Mouse (Mus musculus): Measurements from ENCODE around the gene Gsk3b.
"Not testable (repeated sequence)": the region's sequence is repeated elsewhere in the genome, so short reads cannot be mapped to it uniquely, and the experiment has no call there.

The Gsk3b gene

GRCm38 (mm10) chr16:38088629-38089446, at the start of gene Gsk3b:
Gene Gsk3b, plus strand, starts transcription at chr16:38089001.
- DNase-seq: peak; percentile 98

DNA sequence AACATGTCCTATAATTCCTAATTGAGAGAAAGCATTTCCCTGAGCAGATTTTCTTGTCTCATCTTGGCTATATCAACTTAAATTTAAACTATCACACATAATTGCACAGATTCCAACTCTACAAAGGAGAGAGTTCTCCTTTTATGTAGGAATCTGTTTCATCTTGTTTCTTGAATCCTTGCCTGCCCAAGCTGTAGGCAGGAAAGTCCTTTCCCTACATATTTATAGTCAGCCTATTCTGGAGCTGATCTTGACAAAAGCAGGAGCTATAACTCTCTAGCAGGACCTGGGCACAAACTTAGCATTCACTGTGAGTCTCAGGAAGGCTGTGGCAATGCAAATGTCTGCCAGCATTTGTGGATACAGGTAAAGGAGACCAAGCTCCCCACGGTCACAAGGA, 46.6 kb upstream of the Gsk3b start:
- no peak for DNase-seq

DNA sequence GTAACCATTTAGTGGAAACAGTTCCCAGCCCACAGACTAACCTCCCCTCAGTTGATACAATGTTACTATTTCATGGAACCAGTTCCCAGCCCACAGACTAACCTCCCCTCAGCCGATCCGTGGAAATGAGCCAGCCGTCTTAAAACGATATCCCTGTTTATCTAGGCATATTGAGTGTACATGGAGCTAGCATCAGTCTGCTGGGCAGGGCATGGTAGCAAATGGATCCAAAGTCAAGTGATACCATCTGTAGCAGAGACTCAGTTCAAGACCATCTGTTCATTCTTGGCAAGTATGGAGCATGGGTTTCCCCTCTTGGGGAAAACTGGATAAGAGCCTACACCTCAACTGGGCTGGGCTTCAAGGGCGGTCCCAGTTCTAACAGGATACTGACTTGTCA, 44.2 kb upstream of the Gsk3b start:
- no peak for DNase-seq

DNA sequence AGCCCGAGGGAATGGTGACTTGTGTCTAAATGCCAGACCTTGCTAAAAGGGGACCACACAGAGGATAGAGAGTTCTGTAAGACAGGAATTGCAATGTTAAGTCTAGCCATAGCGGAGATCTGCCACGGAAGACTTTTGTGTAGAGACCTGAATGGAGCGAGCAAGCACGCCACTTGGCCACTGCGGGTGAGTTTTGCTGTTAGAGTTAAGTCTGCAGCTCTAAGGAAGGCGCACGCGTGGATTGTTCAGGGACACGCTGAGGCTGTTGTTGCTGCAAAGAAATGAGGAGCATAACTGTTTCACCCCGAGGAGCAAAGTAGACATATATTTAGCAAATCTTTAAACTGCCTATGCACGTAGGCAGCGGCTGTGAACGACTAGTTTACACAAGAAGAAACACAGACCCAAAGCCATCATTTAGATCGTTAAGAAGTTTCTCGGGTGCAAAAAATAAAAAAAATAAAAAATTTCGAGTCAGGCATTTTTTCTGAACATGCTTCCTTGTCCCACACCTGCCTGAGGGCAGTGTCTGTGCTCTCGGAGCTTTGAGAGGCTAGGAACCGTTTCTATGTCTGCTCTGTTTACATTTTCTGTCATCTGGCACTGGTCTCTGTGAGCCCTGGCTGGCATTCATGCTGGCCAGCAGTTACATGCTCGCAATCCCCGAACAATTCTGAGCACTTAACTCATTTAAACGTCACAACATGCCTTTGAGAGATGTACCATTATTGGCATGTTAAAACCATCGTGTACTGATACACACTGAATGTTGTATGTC, 40.8 kb upstream of the Gsk3b start:
- no peak for DNase-seq

- DNase-seq: no peak
Measured at GRCm38 (mm10) chr16:38057898-38058297, 30.9 kb upstream of the Gsk3b start.

- DNase-seq: no peak
Measured at GRCm38 (mm10) chr16:38058836-38059235, 30.0 kb upstream of the Gsk3b start.

DNA sequence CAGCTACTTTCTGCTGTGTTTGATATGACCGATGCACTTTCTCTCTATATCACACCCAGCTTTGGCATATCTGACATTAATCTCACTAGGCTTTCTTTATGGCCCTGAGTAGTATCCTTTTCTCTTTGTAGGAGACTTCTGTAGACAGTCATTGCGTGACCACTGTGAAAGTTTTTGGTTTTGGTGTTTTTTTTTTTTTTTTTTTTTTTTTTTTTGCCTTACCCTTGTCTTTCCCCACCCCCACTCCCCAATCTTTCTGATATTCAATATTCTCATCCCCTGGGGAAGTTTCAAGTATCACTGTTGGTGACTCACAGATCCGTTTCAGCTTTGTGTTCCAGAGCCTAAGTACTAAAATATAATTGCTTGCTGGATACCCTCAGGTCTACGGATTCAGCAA, 29.2 kb upstream of the Gsk3b start:
- DNase-seq: no peak

DNA sequence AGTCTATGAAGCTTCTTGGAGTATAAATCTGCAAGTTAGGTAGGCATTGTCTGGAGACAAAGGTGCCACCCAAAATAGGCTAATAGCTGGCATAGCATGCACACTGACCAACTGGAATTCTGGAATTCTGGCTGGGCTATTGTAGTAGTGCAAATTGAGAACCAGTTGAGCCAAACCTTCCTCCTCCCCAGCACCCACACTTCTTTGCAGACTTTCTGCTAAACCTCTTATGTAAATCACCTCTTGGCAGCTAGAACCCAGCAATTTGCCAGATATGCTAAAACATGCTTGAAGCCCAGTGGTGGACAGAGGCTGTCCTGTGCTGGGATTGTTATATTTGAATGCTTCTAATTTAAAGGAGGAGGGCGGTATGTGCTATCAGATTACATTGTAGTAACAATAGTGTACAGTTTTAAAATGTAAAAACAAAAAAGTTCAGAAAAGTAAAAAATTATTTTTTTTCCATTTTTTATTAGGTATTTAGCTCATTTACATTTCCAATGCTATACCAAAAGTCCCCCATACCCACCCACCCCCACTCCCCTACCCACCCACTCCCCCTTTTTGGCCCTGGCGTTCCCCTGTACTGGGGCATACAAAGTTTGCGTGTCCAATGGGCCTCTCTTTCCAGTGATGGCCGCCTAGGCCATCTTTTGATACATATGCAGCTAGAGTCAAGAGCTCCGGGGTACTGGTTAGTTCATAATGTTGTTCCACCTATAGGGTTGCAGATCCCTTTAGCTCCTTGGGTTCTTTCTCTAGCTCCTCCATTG, 14.8 kb upstream of the Gsk3b start:
- not testable (repeated sequence) for DNase-seq

- no peak for DNase-seq
Measured at GRCm38 (mm10) chr16:38080201-38080600, 8.6 kb upstream of the Gsk3b start.

- DNase-seq: no peak
Measured at GRCm38 (mm10) chr16:38087231-38087630, 1.6 kb upstream of the Gsk3b start.

DNA sequence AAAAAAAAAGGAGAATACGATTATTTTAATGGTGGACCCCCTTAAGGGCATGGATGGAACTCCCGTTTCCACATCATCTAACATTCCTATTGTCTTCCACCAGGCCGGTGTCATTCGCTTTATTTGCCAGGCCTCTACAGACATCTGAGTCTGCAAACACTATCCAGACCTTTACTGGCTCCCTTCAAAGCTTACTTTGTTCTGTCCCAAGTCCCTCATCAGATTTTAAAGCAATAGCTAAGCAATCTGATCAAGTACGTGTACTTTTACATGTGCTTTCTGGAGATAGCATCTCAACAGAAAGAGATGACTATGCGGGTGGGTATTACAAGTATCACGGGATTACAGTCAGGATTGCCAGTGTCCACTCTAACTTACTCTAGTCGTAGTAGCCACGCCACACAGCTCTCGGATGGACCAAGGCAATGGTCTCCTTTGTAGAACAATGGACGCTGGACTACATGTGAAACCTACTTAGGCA, 1.1 kb upstream of the Gsk3b start:
- no peak for DNase-seq

DNA sequence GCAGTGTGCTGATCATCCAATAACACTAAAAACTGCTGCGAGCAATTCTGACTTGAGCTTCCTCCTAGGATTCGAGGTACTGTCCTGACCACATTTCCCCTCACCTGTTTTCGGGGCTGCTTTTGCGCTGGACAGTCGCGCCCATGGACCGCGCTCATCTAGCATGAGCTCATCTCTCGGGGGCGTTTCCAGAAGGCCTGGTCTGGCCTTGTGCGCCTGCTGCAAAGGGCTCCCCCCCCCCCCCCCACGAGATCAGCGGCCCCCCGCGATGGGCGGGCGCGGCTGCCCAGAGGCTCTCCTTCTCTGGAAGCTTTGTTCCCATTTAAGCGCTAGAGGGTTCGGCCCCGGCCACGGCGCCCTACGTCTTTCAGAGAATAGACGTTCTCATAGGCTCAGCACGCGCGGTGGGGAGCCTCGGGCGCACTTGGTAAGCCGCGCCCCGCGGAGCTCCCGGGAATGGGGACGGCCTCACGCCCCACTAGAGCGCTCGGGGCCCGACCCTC, 624 bp upstream of the Gsk3b start:
- no peak for DNase-seq

- no peak for DNase-seq
Measured at GRCm38 (mm10) chr16:38089447-38090170, 808 bp downstream of the Gsk3b start.

- no peak for DNase-seq
Measured at GRCm38 (mm10) chr16:38090341-38091005, 1.7 kb downstream of the Gsk3b start.

DNA sequence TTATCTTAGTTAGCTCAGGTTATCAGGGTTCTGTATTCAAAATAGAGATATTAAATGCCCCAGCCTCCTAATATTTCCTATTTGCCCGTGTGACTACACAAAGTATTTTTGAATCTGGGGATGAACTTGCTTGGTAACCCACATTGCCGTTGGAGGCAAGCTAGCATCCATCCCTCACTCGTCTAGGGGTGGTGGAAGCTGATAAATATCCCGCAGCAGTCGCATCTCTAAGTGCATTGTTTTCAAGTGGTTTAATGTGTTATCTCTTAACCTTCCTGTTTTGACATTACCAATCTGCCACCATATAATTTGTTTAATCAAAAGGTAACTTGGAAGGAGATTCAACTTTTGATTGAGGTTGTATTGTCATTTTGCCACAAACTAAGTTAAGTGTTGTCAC, 2.2 kb downstream of the Gsk3b start:
- no peak for DNase-seq

- no peak for DNase-seq
Measured at GRCm38 (mm10) chr16:38091706-38092105, 2.9 kb downstream of the Gsk3b start.

- DNase-seq: no peak
Measured at GRCm38 (mm10) chr16:38092598-38092997, 3.8 kb downstream of the Gsk3b start.

DNA sequence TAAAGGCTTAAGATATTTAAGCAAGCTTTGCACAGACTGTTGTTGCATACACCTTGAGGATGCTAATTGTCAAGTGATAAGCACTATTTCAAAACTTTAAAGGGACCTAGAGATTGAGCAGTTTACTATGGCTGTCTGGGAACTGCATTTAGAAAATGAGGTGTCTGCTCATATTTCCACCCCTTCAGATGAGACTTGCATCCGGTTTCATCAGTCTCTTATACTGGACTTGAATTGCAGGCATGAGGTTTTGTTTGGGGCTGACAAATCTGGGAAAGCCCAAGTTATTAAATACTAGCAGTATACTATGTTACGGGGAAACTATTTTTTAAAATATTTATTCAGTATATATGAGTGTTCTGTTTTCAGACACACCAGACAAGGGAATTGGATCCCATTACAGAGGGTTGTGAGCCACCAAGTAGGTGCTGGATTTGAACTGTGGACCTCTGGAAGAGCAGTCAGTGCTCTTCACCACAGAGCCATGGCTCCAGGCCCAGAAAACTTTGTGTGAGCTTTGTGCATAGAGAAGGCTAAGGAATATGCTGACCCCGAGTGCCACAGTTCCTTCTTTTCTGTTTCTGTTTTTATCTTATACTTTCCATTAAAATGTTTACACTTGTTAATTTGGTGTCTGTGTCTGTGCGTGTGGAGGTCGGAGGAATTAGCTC, 6.5 kb downstream of the Gsk3b start:
- DNase-seq: no peak

- no peak for DNase-seq
Measured at GRCm38 (mm10) chr16:38097521-38097920, 8.7 kb downstream of the Gsk3b start.

DNA sequence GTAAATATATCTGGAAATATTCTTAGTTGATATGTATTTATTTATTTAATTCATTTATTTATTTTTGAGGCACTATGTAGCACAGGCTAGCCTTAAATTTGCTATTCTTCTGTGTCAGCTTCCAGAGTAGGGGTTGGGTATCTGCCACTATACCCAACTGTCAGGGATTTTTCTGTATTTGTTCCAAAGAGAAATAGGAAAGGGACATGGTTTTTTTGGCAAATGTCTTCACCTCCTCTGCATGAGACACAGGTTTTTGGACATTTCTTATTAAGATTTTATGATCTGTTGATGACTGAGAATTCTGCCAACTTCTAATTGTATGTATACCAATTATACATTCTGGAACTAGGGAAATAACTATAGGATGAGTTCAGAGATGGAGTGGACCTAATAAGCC, 10.5 kb downstream of the Gsk3b start:
- no peak for DNase-seq

DNA sequence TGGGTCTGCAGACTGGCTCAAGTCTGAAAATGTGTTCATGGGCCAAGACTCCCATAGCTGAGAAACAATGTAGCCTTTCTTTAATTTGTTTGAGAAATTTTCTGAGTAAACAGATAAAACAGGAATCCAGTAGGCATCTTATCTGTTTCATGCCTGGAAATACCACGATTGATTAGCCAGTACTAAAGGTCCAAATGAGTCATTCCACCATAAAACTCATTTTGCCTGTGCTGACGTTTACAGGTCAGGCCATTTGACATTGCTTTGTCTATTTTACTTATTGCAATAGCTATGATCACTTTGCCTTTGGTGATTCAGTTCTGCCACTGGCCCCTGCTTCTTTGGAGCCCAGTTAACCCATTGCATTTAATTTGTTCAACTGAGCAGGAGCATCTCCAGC, 11.8 kb downstream of the Gsk3b start:
- no peak for DNase-seq

All from lung, postnatal 14 days (tissue).